Mouse (Mus musculus): ENCODE measurements at regions not wholly inside any gene's neighbourhood (a gene's known extent, or its start where the extent isn't known, plus 50 kb on each side); places are given as distances from the start of the nearest gene placed in this dataset.

- no peak for DNase-seq (ENCODE audit: low read depth, low spot score)
These were observed 211.7 kb upstream of the Onecut1 start for GRCm38 (mm10) chr9:74650036-74650435.

- DNase-seq (ENCODE audit: low read depth, low spot score) = no peak
These were observed 205.8 kb upstream of the Onecut1 start for GRCm38 (mm10) chr9:74655956-74656355.

- no peak for DNase-seq (ENCODE audit: low read depth, low spot score)
These were observed 205.3 kb upstream of the Onecut1 start for GRCm38 (mm10) chr9:74656392-74656791.

GRCm38 (mm10) chr9:74671356-74671952 lies 190.3 kb upstream of the Onecut1 start:
- DNase-seq (ENCODE audit: low read depth, low spot score) = no peak

- DNase-seq (ENCODE audit: low read depth, low spot score) = no peak
These were observed 189.5 kb upstream of the Onecut1 start for GRCm38 (mm10) chr9:74672261-74672660.

GRCm38 (mm10) chr9:74698229-74698628 lies 163.5 kb upstream of the Onecut1 start:
- DNase-seq (ENCODE audit: low read depth, low spot score) = no peak

GRCm38 (mm10) chr9:74705698-74706097 lies 156.0 kb upstream of the Onecut1 start:
- no peak for DNase-seq (ENCODE audit: low read depth, low spot score)

- DNase-seq (ENCODE audit: low read depth, low spot score) = no peak
These were observed 154.1 kb upstream of the Onecut1 start for GRCm38 (mm10) chr9:74707608-74708007.

- DNase-seq (ENCODE audit: low read depth, low spot score) = no peak
These were observed 150.0 kb upstream of the Onecut1 start for GRCm38 (mm10) chr9:74711698-74712097.

- DNase-seq (ENCODE audit: low read depth, low spot score) = no peak
These were observed 129.3 kb upstream of the Onecut1 start for GRCm38 (mm10) chr9:74732451-74732850.

- DNase-seq (ENCODE audit: low read depth, low spot score) = no peak
These were observed 119.8 kb upstream of the Onecut1 start for GRCm38 (mm10) chr9:74741949-74742348.

- DNase-seq (ENCODE audit: low read depth, low spot score) = no peak
These were observed 113.8 kb upstream of the Onecut1 start for GRCm38 (mm10) chr9:74747886-74748285.

GRCm38 (mm10) chr9:74758025-74758424 lies 103.7 kb upstream of the Onecut1 start:
- DNase-seq (ENCODE audit: low read depth, low spot score) = no peak

GRCm38 (mm10) chr9:74758876-74759275 lies 102.8 kb upstream of the Onecut1 start:
- DNase-seq (ENCODE audit: low read depth, low spot score) = no peak

- DNase-seq (ENCODE audit: low read depth, low spot score) = no peak
These were observed 81.3 kb upstream of the Onecut1 start for GRCm38 (mm10) chr9:74780419-74780818.

GRCm38 (mm10) chr9:74793394-74793793 lies 68.3 kb upstream of the Onecut1 start:
- DNase-seq (ENCODE audit: low read depth, low spot score) = no peak

- no peak for DNase-seq (ENCODE audit: low read depth, low spot score)
These were observed 65.7 kb upstream of the Onecut1 start for GRCm38 (mm10) chr9:74795994-74796393.

- DNase-seq (ENCODE audit: low read depth, low spot score) = no peak
These were observed 64.4 kb upstream of the Onecut1 start for GRCm38 (mm10) chr9:74797272-74797844.

- no peak for DNase-seq (ENCODE audit: low read depth, low spot score)
These were observed 60.6 kb upstream of the Onecut1 start for GRCm38 (mm10) chr9:74801091-74801490.

GRCm38 (mm10) chr9:74811437-74811836 lies 50.3 kb upstream of the Onecut1 start:
- DNase-seq (ENCODE audit: low read depth, low spot score) = no peak
